Mouse (Mus musculus): ENCODE measurements around the gene Crip1. TPM values are rescaled to one million over a fixed set of nuclear protein-coding genes. Genes with fewer than 3 reads are reported as not detected.

Gene Crip1
- total RNA-seq, 2 experiments from 2014 or later: 178 to 211 TPM

DNA sequence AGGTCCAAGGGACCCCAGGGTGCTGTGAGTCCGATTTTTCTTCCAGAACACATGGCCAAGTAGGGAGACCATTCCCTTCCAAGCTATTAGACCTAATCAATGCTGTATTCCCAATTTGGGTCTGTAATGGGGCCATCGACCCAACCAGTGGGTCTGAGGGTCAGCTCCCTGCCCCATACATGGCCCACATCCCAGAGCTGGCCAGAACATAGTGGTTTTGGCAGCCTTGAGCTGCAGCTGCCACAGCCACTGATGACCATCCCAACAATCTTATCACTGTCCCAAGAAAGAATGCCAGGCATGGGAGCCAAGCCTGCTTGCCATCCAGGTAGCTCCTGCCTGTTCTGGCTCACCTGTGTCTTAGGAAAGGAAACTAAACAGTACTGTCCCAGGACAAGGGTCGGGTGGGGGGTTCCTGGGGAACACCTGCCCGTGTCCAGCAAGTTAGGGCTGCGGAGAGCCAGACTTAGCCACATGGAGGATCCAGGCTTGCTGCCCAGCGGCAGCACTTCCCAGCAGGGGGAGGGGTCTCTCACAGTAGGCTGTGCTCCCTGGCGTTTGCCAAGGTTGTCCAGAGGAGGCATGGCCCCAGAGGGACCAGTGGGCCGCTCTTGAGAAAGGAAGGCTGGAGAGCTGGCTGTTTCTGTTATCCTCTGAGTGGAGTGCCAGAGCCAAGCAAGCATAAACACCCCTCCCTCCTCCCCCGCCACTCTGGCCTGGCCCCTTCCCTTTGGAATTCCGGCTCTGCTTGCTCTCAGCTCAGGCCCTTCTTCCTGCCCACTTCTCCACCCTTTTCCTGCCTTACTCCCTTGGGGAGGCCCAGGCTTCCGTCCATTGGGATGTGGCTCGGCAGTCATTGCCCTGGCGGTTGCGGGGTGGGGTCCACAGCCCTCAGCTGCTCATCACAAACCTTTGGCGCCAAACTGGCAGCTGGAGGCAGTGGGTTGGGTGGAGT is 3.8 kb upstream of the Crip1 start:
- intact Hi-C loops (cut with DNase I): no loop called here
- peak; percentile 92 for DNase-seq (ENCODE audit: low spot score)

DNA sequence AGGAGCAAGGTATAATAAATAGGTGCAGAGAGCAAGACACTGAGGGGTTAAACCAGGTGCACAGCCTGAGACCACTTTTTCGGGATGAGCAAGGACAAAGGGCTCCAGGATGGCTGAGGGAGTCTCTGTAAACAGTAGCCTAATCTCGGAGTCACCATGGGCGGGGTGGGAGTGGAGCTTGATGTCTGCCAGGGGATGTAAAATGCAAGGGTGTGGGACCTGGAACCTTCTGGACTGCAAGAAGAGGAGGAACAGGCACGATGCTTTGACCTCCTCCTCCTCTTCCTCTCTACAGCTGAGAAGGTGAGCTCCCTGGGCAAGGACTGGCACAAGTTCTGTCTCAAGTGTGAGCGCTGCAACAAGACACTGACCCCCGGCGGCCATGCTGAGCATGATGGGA is 3.0 kb upstream of the Crip1 start:
- intact Hi-C loops (cut with DNase I): no loop called here
- DNase-seq (ENCODE audit: low spot score): peak; percentile 46

DNA sequence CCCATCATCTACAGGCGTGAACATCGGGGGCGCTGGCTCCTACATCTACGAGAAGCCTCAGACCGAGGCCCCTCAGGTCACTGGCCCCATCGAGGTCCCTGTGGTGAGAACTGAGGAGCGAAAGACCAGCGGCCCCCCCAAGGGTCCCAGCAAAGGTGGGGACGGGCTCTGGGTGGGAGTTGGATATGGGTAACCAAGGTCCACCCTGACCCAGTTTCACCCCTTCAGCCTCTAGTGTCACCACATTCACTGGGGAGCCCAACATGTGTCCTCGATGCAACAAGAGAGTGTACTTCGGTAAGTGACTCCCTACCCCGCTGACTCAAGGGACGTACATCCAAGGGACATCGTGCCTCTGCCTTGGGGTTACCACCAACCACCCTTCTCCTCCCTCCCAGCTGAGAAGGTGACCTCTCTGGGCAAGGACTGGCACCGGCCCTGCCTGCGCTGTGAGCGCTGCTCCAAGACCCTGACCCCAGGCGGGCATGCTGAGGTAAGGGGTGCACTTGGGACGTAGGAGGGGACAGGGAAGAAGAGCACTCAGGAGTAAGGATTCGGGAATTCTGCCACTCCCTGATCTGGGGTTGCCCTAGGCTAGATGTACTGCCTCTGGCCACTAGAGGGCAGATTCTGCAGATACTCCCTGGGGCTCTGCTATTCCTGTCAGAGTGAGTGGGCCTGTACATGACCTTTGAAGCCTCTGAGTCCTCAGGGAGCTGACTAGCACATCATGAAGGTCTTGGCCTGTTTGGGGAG is 1.9 kb upstream of the Crip1 start:
- DNase-seq (ENCODE audit: low spot score): no peak
- intact Hi-C loops (cut with DNase I): no loop called here

DNA sequence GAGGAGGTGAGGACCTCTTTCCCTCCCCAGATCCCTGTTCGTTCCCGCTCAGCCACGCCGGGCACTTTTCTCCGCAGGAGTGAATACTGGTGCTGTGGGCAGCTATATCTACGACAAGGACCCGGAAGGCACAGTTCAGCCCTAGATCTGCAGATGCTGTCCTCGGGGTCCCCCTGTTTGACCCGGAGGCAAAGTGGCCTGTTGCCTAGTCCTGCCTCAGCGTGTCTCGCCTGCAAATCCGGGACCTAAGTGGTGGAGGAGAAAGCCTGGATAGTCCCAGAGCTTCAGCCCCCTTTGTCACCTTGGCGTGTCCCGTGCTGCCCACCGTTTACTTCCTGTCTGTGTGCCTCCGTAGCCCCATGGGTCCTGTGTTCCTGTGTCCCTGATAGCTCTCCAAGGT is 1.2 kb upstream of the Crip1 start:
- intact Hi-C loops (cut with DNase I): no loop called here
- DNase-seq (ENCODE audit: low spot score): no peak

DNA sequence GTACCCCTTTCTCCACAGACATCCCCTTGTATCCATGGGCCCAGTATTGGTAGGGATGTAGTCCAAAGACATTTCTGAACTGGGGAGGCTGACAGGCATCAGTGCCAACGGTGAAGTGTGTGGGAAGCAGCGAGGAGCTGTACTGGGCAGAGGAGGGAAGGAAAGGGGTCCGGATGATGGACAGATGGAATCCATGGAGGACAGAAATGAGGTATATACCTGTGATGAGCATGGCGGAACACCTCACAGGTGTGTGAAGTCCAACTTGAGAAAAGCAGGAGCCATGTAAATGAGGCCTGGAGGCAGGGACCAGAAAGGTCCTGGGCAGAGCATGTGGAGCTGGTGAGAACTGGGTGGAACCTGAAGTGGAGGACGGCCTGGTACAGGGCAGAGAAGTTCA is 525 bp upstream of the Crip1 start:
- intact Hi-C loops (cut with DNase I): no loop called here
- DNase-seq (ENCODE audit: low spot score): no peak

DNA sequence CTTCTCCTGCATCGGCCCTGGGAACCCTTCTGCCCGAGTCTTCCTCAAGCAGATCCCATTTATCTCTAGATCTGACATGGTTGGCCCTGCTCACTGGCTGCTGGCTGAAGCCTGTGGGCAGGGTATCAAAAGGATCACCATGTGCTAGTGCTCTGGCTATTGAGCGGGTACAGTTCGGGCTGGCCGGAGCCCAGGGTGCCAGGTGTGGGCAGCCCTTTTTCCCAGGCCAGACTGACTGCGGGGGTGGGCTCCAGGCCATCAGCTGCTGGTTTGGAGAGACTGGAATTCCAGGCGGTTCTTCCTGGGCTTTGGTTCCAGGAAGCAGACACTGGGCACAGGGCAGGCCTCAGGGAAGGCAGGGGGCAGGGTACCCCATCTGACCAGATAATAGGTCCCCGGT is 1.4 kb downstream of the Crip1 start:
- intact Hi-C loops (cut with DNase I): no loop called here
- peak; percentile 31 for DNase-seq (ENCODE audit: low spot score)

DNA sequence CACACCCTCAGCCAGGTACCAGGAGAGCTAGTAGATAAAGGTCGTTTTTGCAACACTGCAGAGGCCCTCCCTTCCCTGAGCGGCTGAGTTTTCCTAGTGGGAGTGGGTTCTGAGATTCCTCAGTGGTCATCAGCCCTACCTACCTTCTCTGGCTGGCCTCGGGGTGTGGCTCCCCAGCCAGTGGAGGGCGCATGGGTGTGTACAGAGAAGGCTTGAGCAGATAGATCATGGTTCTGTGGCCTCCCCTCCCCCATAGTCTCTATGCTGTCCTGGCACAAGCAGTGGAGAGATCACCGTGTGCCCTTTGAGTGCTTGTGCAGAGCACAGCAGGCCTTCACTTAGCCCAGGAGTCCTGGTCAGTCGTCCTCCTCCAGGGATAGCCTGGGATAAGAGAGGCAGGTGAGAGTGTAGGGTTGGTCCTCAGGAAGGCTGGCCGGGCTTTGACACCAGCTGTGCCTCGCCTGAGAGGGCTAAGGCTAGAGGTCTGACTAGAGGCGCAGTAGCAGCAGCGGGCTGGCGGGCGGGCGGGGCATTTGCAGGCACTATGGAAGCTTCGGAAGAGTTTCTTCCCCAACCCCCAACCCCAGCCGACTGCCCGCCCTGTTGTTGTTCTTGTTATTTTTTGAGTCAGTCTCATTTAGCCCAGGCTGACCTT is 2.4 kb downstream of the Crip1 start:
- intact Hi-C loops (cut with DNase I): no loop called here
- peak; percentile 54 for DNase-seq (ENCODE audit: low spot score)

DNA sequence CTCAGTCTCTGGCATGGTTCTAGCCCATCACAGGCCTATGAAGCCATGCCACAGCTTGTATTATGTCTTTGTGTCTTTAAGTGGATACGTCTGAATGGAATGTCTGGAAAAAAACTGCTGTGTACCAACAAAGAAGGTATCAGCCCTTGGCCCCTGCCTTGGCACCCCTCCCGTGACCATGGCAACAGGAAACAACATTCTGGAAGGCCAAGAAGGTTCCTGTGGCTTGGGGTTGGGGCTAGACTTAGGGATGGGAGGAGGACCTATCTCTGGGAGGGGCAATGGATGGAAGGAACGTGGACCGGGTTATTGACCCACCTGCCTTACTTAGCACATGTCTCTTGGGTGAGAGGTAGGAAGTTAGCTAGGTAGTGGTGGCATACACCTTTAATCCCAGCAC is 3.2 kb downstream of the Crip1 start:
- peak; percentile 35 for DNase-seq (ENCODE audit: low spot score)
- intact Hi-C loops (cut with DNase I): no loop called here

DNA sequence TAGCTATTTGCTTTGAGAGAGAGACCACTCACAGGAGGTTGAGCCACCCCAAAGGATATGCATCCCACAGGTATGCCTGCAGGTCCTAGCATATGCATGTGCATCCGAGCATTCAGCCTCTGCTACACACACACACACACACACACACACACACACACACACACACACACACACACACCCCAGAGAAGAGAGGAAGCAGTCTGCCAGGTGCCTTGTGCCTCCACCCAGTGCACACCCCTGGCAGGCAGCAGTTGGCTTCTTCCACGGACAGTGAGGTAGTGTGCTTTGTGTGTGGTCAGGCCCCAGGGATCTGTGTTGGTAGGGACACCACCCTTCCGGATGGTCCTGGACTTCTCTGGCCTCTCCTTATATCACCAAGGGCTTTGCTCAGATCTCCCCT is 3.8 kb downstream of the Crip1 start:
- intact Hi-C loops (cut with DNase I): loop anchor here (2.0 to 5.0 kb wide), 2 partner anchors 73 to 148 kb away; partner anchors contain the start of gene Brf1

DNA sequence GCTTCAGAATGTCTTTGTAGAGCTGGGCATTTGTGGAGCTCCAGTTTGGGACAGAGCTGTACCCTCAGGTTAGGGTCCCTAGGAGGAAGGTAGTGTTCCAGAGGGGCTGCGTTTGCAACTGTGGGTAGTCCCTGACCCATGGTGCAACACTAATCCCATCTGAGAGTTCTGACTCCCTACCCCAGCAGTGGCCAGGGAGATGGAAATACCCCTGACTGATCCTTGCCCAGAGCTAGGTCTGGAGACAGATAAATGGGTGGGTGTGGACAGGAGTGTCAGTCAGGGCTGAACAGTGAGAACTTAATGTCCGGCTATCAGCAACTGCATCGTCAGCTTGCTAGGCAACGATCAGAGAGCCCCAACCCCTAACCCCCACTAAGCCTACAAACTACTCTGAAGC is 4.5 kb downstream of the Crip1 start:
- DNase-seq (ENCODE audit: low spot score): no peak

More for the DNA sequence above, 3.8 kb downstream of the Crip1 start:
- no peak for DNase-seq (ENCODE audit: low spot score)

DNA sequence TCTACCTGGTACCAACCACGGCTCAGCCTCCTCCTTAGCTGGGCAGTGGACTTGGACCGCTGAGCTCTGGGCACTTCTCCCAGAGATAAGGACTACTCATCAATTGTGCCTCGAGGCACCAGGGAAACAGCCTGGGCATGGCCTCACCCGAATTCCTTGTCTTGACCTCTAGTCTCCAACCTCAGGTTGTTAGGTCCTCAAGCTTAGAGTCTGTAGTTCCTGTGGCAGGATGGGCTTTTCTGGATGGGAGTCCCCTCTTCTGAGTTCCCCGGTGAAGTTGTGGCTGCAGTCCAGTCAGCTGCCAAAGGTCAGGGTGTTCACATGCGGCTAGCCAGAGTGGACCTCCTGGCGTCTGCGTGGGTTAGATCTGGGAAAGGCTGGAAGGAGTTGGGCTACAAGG is 4.9 kb downstream of the Crip1 start:
- DNase-seq (ENCODE audit: low spot score): no peak
- intact Hi-C loops (cut with DNase I): loop anchor here (2.0 to 5.0 kb wide), 2 partner anchors 74 to 149 kb away; partner anchors contain the start of gene Brf1

More for the DNA sequence above, 4.5 kb downstream of the Crip1 start:
- intact Hi-C loops (cut with DNase I): loop anchor here (2.0 to 5.0 kb wide), 2 partner anchors 74 to 148 kb away; partner anchors contain the start of gene Brf1

DNA sequence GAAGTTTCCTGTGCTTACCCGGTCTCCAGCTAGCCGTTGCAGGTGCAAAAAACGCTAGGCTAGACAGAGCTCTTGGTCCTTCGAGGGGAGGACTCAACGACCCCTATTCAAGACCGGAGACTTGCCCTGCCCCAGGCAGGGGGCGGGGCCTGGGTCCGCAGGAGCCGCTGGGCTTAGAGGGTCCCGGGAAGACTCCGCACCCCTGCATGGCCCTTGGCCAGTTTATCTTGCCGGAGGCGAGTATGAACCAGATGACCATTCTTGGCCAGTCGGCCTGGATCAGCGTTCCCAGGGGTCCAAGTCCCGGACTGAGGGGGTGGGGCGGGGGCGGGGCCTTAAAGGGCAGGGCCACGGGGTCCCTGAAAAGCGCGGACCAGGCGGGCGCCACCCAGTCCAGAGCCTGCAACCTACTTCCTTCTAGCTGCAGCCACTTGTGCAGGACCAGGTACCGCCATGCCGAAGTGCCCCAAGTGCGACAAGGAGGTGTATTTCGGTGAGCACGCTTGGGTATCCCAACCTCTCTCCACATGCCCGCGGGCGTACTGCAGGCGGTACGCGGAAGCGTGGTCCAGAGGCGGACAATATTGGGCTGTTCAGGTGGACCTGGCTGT is 5.7 kb downstream of the Crip1 start:
- DNase-seq (ENCODE audit: low spot score): peak; percentile 58
- intact Hi-C loops (cut with DNase I): loop anchor here (2.0 to 5.0 kb wide), 2 partner anchors 75 to 149 kb away; partner anchors contain the start of gene Brf1

DNA sequence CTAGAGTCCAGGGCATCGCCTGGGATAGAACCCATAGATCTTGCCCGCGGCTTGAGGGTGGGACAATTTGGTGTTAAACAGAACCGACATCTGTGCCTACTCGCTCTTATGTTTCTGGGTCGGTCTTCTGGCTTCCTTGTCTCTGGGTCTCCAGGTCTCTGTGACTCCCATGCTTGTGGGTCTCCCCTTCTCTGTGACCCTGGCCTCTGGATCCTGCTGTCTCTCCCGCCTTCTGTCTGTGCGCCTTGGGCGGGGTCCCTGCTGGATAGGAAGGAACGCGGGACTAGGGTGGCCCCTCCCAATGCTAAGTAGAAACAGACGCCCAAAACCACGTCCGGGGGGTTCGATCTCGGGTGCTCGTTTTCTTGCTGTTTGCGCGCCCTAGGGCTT is 6.2 kb downstream of the Crip1 start:
- intact Hi-C loops (cut with DNase I): loop anchor here (5.0 kb wide), 1 partner anchor 150 kb away; the partner anchor contains the start of gene Brf1
- DNase-seq (ENCODE audit: low spot score): peak; percentile 44

DNA sequence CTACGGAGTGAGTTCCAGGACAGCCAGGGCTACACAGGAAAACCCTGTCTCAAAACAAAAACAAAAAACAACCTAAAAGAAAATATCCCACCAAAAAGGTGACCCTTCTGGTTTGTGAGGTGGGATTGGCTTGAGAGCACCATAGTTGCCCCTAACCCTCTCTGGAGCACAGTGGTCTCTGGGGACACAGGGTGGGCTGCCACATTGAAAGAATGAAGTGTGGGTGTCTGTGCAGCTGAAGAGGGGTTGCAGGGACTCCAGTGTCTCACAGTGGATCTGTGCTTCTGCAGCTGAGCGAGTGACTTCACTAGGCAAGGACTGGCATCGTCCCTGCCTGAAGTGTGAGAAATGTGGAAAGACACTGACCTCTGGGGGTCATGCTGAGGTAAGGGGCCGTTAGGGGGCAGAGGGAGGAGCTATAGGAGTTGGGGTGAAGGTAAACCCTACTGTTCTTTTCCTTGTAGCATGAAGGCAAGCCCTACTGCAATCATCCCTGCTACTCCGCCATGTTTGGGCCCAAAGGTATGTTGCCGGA is 6.9 kb downstream of the Crip1 start:
- intact Hi-C loops (cut with DNase I): loop anchor here (5.0 kb wide), 1 partner anchor 151 kb away; the partner anchor contains the start of gene Brf1
- no peak for DNase-seq (ENCODE audit: low spot score)

DNA sequence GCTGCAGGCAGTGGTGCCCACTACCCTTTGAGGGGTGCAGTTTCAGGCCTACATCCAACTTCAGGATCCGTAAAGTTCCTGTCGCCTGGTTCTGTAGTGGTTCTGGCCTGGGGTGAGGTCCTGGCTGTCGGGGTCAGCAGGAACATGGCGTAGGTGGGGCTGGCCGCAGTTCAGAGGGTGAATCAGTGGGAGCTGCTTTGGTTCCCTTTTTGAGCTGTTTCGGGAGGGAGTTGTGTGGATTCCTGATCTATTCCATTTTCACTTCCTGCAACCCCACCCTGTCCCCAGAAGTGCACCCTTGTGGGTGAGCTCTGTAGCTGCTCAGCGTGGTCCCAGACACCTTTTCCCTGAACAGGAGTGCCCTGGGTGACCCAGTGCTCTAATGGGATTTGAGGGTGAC is 7.9 kb downstream of the Crip1 start:
- intact Hi-C loops (cut with DNase I): loop anchor here (2.0 to 5.0 kb wide), 2 partner anchors 13 to 152 kb away; partner anchors contain the start of genes Brf1 and Crip2
- no peak for DNase-seq (ENCODE audit: low spot score)

DNA sequence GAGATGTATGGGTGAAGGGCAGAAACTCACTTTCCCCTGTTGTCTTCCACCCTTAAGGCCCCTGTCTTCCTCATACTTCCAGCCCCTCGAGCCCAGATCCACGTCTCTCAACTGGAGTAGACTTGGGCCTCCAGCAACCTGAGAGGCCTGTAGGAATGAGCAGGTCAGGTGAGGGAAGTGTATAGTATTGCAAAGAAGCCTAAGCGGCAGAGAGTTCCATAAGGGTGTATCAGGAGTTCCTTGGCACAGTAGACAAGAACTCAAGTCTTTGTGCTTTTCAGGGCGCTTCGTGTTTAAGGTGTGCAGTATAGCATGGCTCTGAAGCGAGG is 8.6 kb downstream of the Crip1 start:
- no peak for DNase-seq (ENCODE audit: low spot score)
- intact Hi-C loops (cut with DNase I): loop anchor here (1.0 to 5.0 kb wide), 4 partner anchors 14 to 197 kb away; partner anchors contain the start of genes Brf1 and Crip2

DNA sequence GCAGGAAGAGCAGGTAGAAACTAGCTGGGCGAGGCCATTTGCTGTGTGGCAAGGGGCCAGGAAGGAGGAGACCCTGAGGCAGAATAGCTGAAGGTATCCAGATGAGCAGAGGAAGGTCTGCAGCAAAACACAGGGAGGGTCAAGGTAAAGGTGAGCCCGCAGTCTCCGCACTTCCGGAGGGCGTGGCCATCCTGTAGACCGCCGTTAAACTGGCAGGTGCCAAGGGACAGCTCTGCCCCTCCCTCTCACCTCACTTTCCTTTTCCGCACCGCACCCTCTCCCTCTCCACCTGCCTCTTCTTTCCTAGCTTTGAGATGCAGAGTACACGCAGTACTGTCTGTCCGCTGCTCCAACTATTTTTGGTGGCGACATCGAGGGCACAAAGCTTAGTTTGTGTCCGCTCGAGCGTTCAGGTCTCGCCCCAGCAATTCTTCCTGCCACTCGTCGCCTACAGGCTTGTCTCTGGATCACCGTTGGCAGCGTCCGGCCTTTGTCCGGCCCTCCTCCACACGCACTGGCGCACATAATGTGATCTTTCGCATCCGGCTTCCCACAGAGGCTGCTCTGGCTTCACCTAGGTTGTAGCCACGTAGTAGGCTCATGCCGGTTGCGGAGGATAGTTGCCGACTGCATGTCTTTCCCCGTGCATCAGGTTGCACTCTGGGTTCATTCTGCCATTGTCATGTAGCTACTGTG is 9.1 kb downstream of the Crip1 start:
- intact Hi-C loops (cut with DNase I): loop anchor here (1.0 to 5.0 kb wide), 3 partner anchors 14 to 198 kb away; partner anchors contain the start of gene Crip2

DNA sequence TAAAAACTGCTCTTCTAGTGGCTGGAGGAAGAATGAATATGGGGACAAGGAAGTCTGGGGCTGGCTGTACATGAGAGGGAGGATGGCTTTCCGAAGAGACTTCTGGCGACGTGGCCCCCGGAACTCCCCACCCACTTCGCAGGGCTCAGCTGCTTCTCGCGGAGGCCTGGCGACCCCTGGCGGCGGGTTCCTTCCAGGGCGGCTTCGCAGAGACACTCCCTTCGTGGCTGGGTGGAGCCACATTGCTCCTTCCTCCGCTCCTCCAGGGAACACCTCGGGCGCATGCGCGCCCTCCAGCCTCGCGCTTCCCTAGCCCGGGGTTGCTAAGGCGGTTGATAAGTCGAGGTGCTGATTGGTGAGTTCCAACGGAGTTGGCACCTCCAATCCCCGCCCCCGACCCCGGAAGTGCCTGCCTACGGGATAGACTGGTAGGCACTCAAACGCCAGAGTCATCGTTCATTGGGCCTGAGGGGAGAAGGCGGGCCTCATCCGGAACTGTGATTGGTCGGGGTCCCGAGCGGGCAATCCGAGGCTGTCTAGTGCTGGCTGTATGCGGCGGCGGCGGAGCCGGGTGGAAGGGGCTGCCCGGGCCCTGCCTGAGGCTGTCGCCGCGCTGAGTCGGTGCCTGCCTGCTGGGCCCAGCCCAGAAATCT is 9.9 kb downstream of the Crip1 start, which contains the start of gene Tedc1:
TSS of gene Tedc1 (plus strand) at position 535 of the 653 bp plus-strand sequence.
- intact Hi-C loops (cut with DNase I): loop anchor here (1.0 to 5.0 kb wide), 3 partner anchors 15 to 199 kb away; partner anchors contain the start of gene Crip2
- DNase-seq (ENCODE audit: low spot score): peak; percentile 99

More for the DNA sequence above, 9.1 kb downstream of the Crip1 start:
- DNase-seq (ENCODE audit: low spot score): peak; percentile 46
